17 mouse cellular contexts compared by ENCODE assay signal in the genomic region with DNA sequence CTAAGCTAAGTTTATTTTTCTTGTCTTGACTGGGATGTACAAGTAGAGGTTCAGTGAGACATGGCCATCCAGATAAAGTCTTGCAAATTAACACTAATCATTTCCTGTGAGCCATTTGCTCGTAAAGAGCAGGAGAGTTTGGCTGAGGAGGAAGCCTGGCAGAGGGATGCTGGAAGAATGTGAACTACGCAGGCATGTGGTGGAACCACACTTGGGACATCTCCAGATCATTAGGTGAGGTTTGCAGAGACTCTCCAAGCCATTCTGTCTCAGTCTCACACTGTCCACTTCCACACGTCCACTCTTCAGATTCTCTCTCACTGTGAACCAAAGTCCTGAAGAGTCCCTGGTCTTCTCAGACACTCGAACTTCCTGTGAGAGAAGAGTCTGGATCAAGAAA.
DNase-seq lines count a peak whose midpoint lies in the region; ATAC-seq lines count a peak whose summit lies in the region.
"Had no signal": no experiment of that assay in that cellular context is flagged by ENCODE, and none has a peak within 500 bp of the region (broad histone marks: within the 10 kb centered on the region; RNA-seq: fewer than 3 reads in every experiment).

No protein-coding gene starts in this region.

- no peak overlapping the region for H3K4me3 ChIP-seq in embryonic facial prominence, embryonic 15.5 days (replicated peaks)
- no peak overlapping the region for H3K4me3 ChIP-seq in embryonic facial prominence, embryonic 10.5 days
- no peak overlapping the region for H3K4me3 ChIP-seq in heart, embryonic 12.5 days
- H3K4me3 ChIP-seq in limb, embryonic 10.5 days, result no peak overlapping the region
- H3K4me3 ChIP-seq: embryonic facial prominence, embryonic 13.5 days; forebrain, embryonic 13.5 days; forebrain, embryonic 15.5 days had no signal

- 67% methylated on average over 4 of the region's 4 CpGs for WGBS in embryonic facial prominence, embryonic 15.5 days
- 88% methylated on average over 4 of the region's 4 CpGs for WGBS in embryonic facial prominence, embryonic 10.5 days
- WGBS in heart, embryonic 12.5 days, result 68% methylated on average over 4 of the region's 4 CpGs
- 72% methylated on average over 4 of the region's 4 CpGs for WGBS in limb, embryonic 10.5 days

- H3K27me3 ChIP-seq in embryonic facial prominence, embryonic 15.5 days, result no peaks in the 10 kb centered on the region
- peaks cover 27% of the 10 kb centered on the region; the same call in 1 of the 2 replicates for H3K27me3 ChIP-seq in embryonic facial prominence, embryonic 10.5 days (replicated peaks; ENCODE audit: low read depth, poor library complexity, severe bottlenecking)
- peaks cover 21% of the 10 kb centered on the region for H3K27me3 ChIP-seq in heart, embryonic 12.5 days (replicated peaks)
- H3K27me3 ChIP-seq in limb, embryonic 10.5 days (ENCODE audit: low read depth, poor library complexity, severe bottlenecking), result peaks cover 10% of the 10 kb centered on the region; the same call in 1 of the 2 replicates
- H3K27me3 ChIP-seq: embryonic facial prominence, embryonic 13.5 days; forebrain, embryonic 13.5 days; forebrain, embryonic 15.5 days; Patski had no signal

- ATAC-seq in embryonic facial prominence, embryonic 15.5 days (ENCODE audit: insufficient number of reproducible peaks, low FRiP score, low TSS enrichment, low read depth), result no peak
- no peak for ATAC-seq in heart, embryonic 12.5 days (ENCODE audit: insufficient number of reproducible peaks, low FRiP score)
- ATAC-seq: activated CD4-positive, CD25-positive, alpha-beta regulatory T cell, adult 4 months; forebrain, embryonic 13.5 days; forebrain, embryonic 15.5 days; forebrain, postnatal 0 days; Patski had no signal

- H3K4me1 ChIP-seq in embryonic facial prominence, embryonic 15.5 days, result peaks cover 13% of the 10 kb centered on the region
- peaks cover 13% of the 10 kb centered on the region for H3K4me1 ChIP-seq in embryonic facial prominence, embryonic 10.5 days
- H3K4me1 ChIP-seq in heart, embryonic 12.5 days (replicated peaks), result no peaks in the 10 kb centered on the region
- peaks cover 51% of the 10 kb centered on the region for H3K4me1 ChIP-seq in limb, embryonic 10.5 days
- H3K4me1 ChIP-seq: forebrain, embryonic 13.5 days; forebrain, embryonic 15.5 days had no signal

- no peak overlapping the region for H3K4me2 ChIP-seq in embryonic facial prominence, embryonic 15.5 days (replicated peaks)
- H3K4me2 ChIP-seq in heart, embryonic 12.5 days, result no peak overlapping the region
- H3K4me2 ChIP-seq: embryonic facial prominence, embryonic 13.5 days; forebrain, embryonic 13.5 days; forebrain, embryonic 15.5 days had no signal

- no peak for DNase-seq in embryonic facial prominence, embryonic 10.5 days (ENCODE audit: low spot score)
- peak; percentile 4 for DNase-seq in heart, postnatal 4 days
- DNase-seq in limb, embryonic 10.5 days (ENCODE audit: low spot score), result no peak
- DNase-seq in frontal cortex, adult 2 months (ENCODE audit: extremely low spot score in 1 of 2, low spot score in 1 of 2), result no peak
- DNase-seq: adrenal gland, adult 8-10 months; adrenal gland, postnatal 14 days; adrenal gland, postnatal 36 days; cerebellum, adult 11-12 months; cerebellum, adult 9-10 months; forebrain, postnatal 0 days had no signal

- H3K27ac ChIP-seq in embryonic facial prominence, embryonic 15.5 days (replicated peaks), result 0 out of 2 replicates have a peak overlapping the region, but pooled peaks have one; percentile 1
- H3K27ac ChIP-seq in embryonic facial prominence, embryonic 10.5 days (replicated peaks), result no peak overlapping the region
- H3K27ac ChIP-seq in heart, embryonic 12.5 days (ENCODE audit: poor library complexity, severe bottlenecking), result no peak overlapping the region
- H3K27ac ChIP-seq in limb, embryonic 10.5 days, result peak overlapping the region; percentile 46
- H3K27ac ChIP-seq: embryonic facial prominence, embryonic 13.5 days; forebrain, embryonic 13.5 days; forebrain, embryonic 15.5 days had no signal

- H3K36me3 ChIP-seq in embryonic facial prominence, embryonic 15.5 days, result no peaks in the 10 kb centered on the region
- H3K36me3 ChIP-seq in embryonic facial prominence, embryonic 10.5 days (replicated peaks), result no peaks in the 10 kb centered on the region
- no peaks in the 10 kb centered on the region for H3K36me3 ChIP-seq in heart, embryonic 12.5 days
- H3K36me3 ChIP-seq in limb, embryonic 10.5 days, result no peaks in the 10 kb centered on the region
- H3K36me3 ChIP-seq: embryonic facial prominence, embryonic 13.5 days; forebrain, embryonic 15.5 days had no signal

- no peak overlapping the region for H3K9ac ChIP-seq in embryonic facial prominence, embryonic 15.5 days
- no peak overlapping the region for H3K9ac ChIP-seq in heart, embryonic 12.5 days
- H3K9ac ChIP-seq: embryonic facial prominence, embryonic 13.5 days; forebrain, embryonic 13.5 days; forebrain, embryonic 15.5 days; forebrain, postnatal 0 days had no signal

- H3K9me3 ChIP-seq in embryonic facial prominence, embryonic 15.5 days (replicated peaks), result no peaks in the 10 kb centered on the region
- H3K9me3 ChIP-seq in embryonic facial prominence, embryonic 10.5 days, result no peaks in the 10 kb centered on the region
- H3K9me3 ChIP-seq in heart, embryonic 12.5 days (replicated peaks), result no peaks in the 10 kb centered on the region
- H3K9me3 ChIP-seq in limb, embryonic 10.5 days (replicated peaks), result no peaks in the 10 kb centered on the region
- H3K9me3 ChIP-seq: embryonic facial prominence, embryonic 13.5 days; forebrain, embryonic 13.5 days; forebrain, embryonic 15.5 days had no signal

Comparison
In these comparisons a context has a peak if more than half of its experiments do, and no peak if none do; other contexts are left out.
1. H3K27ac ChIP-seq: peak in embryonic facial prominence, embryonic 15.5 days (single experiment) and limb, embryonic 10.5 days (single experiment); none in embryonic facial prominence, embryonic 10.5 days (single experiment) and heart, embryonic 12.5 days (single experiment).